Comparison of ENCODE assay signal across 8 mouse cellular contexts in the genomic region with DNA sequence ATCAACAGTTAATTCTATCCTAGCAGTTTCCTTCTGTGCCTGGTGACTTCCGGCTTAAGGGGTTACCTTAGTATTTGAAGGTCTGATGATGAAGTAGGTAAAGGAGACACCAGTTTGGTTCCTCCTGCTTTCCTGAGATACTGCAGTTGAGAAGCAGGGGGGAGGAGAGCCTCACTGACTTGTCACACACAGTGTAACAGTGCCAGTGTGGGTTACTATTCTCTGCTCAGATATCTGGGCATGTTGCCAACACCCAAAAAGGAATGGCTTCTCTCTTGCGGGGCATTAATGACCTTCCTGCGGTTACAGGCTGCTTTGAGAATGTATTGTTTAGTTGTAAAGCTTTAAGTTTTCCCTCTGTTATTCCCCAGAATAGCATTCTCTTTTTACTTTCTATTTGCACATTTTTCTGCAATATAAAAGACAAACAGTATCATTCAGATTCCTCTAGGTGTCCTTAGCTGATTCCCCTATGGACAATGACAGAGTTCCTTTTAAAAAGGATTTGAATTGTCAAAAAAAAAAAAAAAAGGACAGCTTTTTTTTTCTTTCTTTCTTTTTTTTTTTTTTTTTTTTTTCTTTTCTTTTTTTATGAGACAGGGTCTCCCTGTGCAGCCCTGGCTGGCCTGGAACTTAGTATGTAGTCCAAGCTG. TPM values are rescaled to one million over a fixed set of nuclear protein-coding genes. Genes with fewer than 3 reads are reported as not detected.
A peak's percentile ranks its signal among the peaks of the same experiment; 100 is the strongest.
DNase-seq lines count a peak whose midpoint lies in the region; ATAC-seq and TF ChIP-seq lines count a peak whose summit lies in the region.

No protein-coding gene starts in this region.

- peaks cover 11% of the 10 kb centered on the region for H3K36me3 ChIP-seq in lung, embryonic 15.5 days
- H3K36me3 ChIP-seq in liver, embryonic 14.5 days (replicated peaks; ENCODE audit: control insufficient read depth, insufficient read depth, low read depth): peaks cover 2% of the 10 kb centered on the region; the same call in 1 of the 2 replicates

- H3K9me3 ChIP-seq in lung, embryonic 15.5 days: no peaks in the 10 kb centered on the region
- no peaks in the 10 kb centered on the region for H3K9me3 ChIP-seq in liver, embryonic 14.5 days (ENCODE audit: control insufficient read depth, low read length)

- no peak overlapping the region for H3K4me3 ChIP-seq in lung, embryonic 15.5 days
- H3K4me3 ChIP-seq in liver, embryonic 14.5 days (ENCODE audit: insufficient read depth in 1 of 2, low read depth in 2 of 2, low read length in 2 of 2): no peak overlapping the region

- no peak for DNase-seq in lung, adult 18-20 months
- peak; percentile 36 for DNase-seq in adrenal gland, postnatal 25 days
- DNase-seq in heart, adult 18-20 months: peak; percentile 75 to 81
- DNase-seq in kidney, adult 8-10 months: peak; percentile 43 to 49
- peak in 1 of 3 experiments; percentile 20 for DNase-seq in liver, embryonic 14.5 days (ENCODE audit: low read depth in 3 of 3, low spot score in 3 of 3)
- DNase-seq in right cerebral cortex, postnatal 25 days: peak; percentile 25
- DNase-seq in c-Kit-positive CD71-positive TER-119-positive erythroid progenitor cells, embryonic 14.5 days (ENCODE audit: low spot score): no peak

- no peak for TF ChIP-seq CTCF in liver, embryonic 14.5 days (IDR thresholded peaks at IDR 0.05; ENCODE audit: low read depth)

- H3K27ac ChIP-seq in lung, embryonic 15.5 days: peak overlapping the region; percentile 3; the same call in 1 of the 2 replicates
- H3K27ac ChIP-seq in liver, embryonic 14.5 days: no peak overlapping the region

- WGBS in lung, embryonic 15.5 days: 27% methylated on average over 3 of the region's 3 CpGs
- WGBS in liver, embryonic 14.5 days (ENCODE audit: insufficient replicate concordance): 30% methylated on average over 3 of the region's 3 CpGs

- no peak for ATAC-seq in lung, embryonic 15.5 days (ENCODE audit: borderline replicate concordance, extremely low read depth, low FRiP score, low TSS enrichment)
- no peak for ATAC-seq in liver, embryonic 14.5 days (ENCODE audit: insufficient read depth)

- no peaks in the 10 kb centered on the region for H3K27me3 ChIP-seq in lung, embryonic 15.5 days
- no peaks in the 10 kb centered on the region for H3K27me3 ChIP-seq in liver, embryonic 14.5 days (ENCODE audit: control insufficient read depth, insufficient read depth, low read length)

- no peak for TF ChIP-seq EP300 in liver, embryonic 14.5 days (IDR thresholded peaks at IDR 0.05; ENCODE audit: low read depth)

- H3K9ac ChIP-seq in lung, embryonic 15.5 days: 0 out of 2 replicates have a peak overlapping the region, but pooled peaks have one; percentile 2
- no peak overlapping the region for H3K9ac ChIP-seq in liver, embryonic 14.5 days (replicated peaks)

- H3K4me1 ChIP-seq in lung, embryonic 15.5 days: peaks cover 24% of the 10 kb centered on the region
- peaks cover 8 to 11% of the 10 kb centered on the region in 2 experiments for H3K4me1 ChIP-seq in liver, embryonic 14.5 days (replicated peaks; ENCODE audit: control insufficient read depth in 2 of 2, insufficient read depth in 2 of 2, low read length in 1 of 2)

- H3K4me2 ChIP-seq in lung, embryonic 15.5 days: peak overlapping the region; percentile 69; the same call in 1 of the 2 replicates
- H3K4me2 ChIP-seq in liver, embryonic 14.5 days (ENCODE audit: low read depth): peak overlapping the region; percentile 24

RNA-seq across cellular contexts. Expression of a gene that starts 2.5 kb away (rescaled TPM):
- polyA plus RNA-seq in lung, embryonic 15.5 days (2015; fragmentation: Nextera tagmentation; extraction: Ambion mirVana): 10.1 and 12.5 TPM in 2 replicates
- 10.3 and 12.5 TPM in 2 replicates for total RNA-seq in adrenal gland, postnatal 25 days (2021)
- total RNA-seq in heart, adult 18-20 months (2021): 1 to 10 TPM; 3.3 to 4.4 TPM
- 0.63 and 0.73 TPM in 2 replicates for polyA plus RNA-seq in liver, embryonic 14.5 days (2012; rRNA removed)
- polyA plus RNA-seq in liver, embryonic 14.5 days (2014; fragmentation: Nextera tagmentation; extraction: Ambion mirVana): 0.57 and 0.96 TPM in 2 replicates

RNA-seq across cellular contexts. Expression of a gene that starts 2.6 kb away (rescaled TPM):
- polyA plus RNA-seq in lung, embryonic 15.5 days (2015; fragmentation: Nextera tagmentation; extraction: Ambion mirVana): 406 and 436 TPM in 2 replicates
- 556 and 600 TPM in 2 replicates for total RNA-seq in adrenal gland, postnatal 25 days (2021)
- total RNA-seq in heart, adult 18-20 months (2021): 1,000 to 10,000 TPM; 2,492 to 2,562 TPM
- 44.6 and 80.4 TPM in 2 replicates for polyA plus RNA-seq in liver, embryonic 14.5 days (2012; rRNA removed)
- 184 and 189 TPM in 2 replicates for polyA plus RNA-seq in liver, embryonic 14.5 days (2014; fragmentation: Nextera tagmentation; extraction: Ambion mirVana)

Comparison
In these comparisons a context has a peak if more than half of its experiments do, and no peak if none do; other contexts are left out.
1. DNase-seq: peak in adrenal gland, postnatal 25 days (single experiment), heart, adult 18-20 months (2 of 2), kidney, adult 8-10 months (2 of 2) and right cerebral cortex, postnatal 25 days (single experiment); none in lung, adult 18-20 months (0 of 2) and c-Kit-positive CD71-positive TER-119-positive erythroid progenitor cells, embryonic 14.5 days (single experiment).